Mouse (Mus musculus) kidney, embryonic 15.5 days (tissue): ENCODE measurements around the gene B4galt1. TPM values are rescaled to one million over a fixed set of nuclear protein-coding genes. Genes with fewer than 3 reads are reported as not detected.

Experiments used
- ATAC-seq: fragments of 200-750 bp; cut with Nextera tagmentation; replicated peaks from 2 replicates; pipeline ENCODE4 v1.8.0; 2017; ENCODE audit warnings: moderate TSS enrichment; ENCODE audit not compliant: low FRiP score
- H3K27ac ChIP-seq: fragments of 300-500 bp; sonication (generic); 2 replicates; pipeline ENCODE4 v1.5.1; 2015; ENCODE audit warnings: mild to moderate bottlenecking, inconsistent platforms
- H3K27me3 ChIP-seq: fragments of 300-500 bp; sonication (generic); 2 replicates; pipeline ENCODE4 v1.6.1; 2015; ENCODE audit warnings: inconsistent platforms
- H3K36me3 ChIP-seq: fragments of 300-500 bp; sonication (generic); 2 replicates; pipeline ENCODE4 v1.6.1; 2015; ENCODE audit warnings: inconsistent platforms
- H3K4me1 ChIP-seq: fragments of 300-500 bp; sonication (generic); 2 replicates; pipeline ENCODE4 v1.6.1; 2015; ENCODE audit warnings: inconsistent platforms
- H3K4me2 ChIP-seq: fragments of 300-500 bp; sonication (generic); 2 replicates; pipeline ENCODE4 v1.6.1; 2015; ENCODE audit warnings: moderate library complexity, mild to moderate bottlenecking, inconsistent platforms
- H3K4me3 ChIP-seq: fragments of 300-500 bp; sonication (generic); replicated peaks from 2 replicates; pipeline ENCODE4 v1.5.1; 2015; ENCODE audit warnings: mild to moderate bottlenecking, inconsistent platforms
- H3K9ac ChIP-seq: fragments of 300-500 bp; sonication (generic); 2 replicates; pipeline ENCODE4 v1.6.1; 2015; ENCODE audit warnings: mild to moderate bottlenecking, inconsistent platforms
- H3K9me3 ChIP-seq: fragments of 300-500 bp; sonication (generic); replicated peaks from 2 replicates; pipeline ENCODE4 v1.6.1; 2016; ENCODE audit warnings: inconsistent platforms
- WGBS: fragments of 180-500 bp; shearing (Covaris S2); methylation state at CpG from one replicate; pipeline ENCODE4 v1.1.7; 2015; ENCODE audit warnings: mixed read lengths; 5-methylcytosine and 5-hydroxymethylcytosine counted together
- polyA plus RNA-seq: library from polyadenylated mRNA; unstranded; fragments of >200 nt; fragmentation: Nextera tagmentation; extraction: Ambion mirVana; gene quantifications from 2 replicates; pipeline ENCODE4 v1.2.1, GENCODE M21; 2015

Gene B4galt1
- polyA plus RNA-seq, 1 experiment from 2014 or later, result 46.4 TPM

DNA sequence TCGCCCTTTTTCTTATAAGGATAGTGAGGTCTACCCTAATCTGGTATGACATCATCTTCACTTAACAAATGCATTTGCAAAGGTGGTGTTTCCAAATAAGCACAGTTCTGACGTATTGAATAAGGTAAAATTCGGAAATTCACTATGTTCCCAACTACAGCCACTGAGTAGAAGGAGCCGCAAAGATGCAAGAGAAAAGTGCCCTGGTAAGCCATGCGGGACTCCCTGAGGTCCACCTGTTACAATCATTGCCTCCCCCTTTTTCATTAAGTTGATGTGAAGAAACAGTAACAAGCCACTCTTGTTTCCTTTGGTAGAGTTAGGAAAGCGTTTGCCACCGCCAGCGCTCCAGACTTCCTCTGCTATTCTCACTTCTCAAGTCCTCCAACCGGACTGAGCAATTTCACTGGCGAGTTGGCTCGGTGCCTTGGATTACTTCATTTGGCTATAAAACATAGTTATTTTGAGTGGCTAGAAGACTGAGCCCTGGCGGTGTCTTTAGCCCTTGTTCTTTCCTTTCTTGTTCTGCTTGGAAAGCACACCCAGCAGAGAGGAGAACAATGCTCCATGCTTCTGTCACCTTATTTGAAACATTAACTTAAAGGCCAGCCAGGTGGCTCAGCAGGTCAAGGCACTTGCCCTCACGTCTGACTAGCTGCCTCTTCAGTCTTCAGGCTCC, 14.9 kb upstream of the B4galt1 start:
- no peaks in the 10 kb centered on the region for H3K27me3 ChIP-seq
- peak overlapping the region; percentile 70 for H3K27ac ChIP-seq
- H3K9me3 ChIP-seq, result no peaks in the 10 kb centered on the region
- H3K4me1 ChIP-seq, result peaks cover 20% of the 10 kb centered on the region
- ATAC-seq, result peak; percentile 71
- H3K4me3 ChIP-seq, result no peak overlapping the region
- no peaks in the 10 kb centered on the region for H3K36me3 ChIP-seq
- WGBS, result 38% methylated on average over 13 of the region's 13 CpGs
- peak overlapping the region; percentile 23 for H3K4me2 ChIP-seq
- no peak overlapping the region for H3K9ac ChIP-seq

DNA sequence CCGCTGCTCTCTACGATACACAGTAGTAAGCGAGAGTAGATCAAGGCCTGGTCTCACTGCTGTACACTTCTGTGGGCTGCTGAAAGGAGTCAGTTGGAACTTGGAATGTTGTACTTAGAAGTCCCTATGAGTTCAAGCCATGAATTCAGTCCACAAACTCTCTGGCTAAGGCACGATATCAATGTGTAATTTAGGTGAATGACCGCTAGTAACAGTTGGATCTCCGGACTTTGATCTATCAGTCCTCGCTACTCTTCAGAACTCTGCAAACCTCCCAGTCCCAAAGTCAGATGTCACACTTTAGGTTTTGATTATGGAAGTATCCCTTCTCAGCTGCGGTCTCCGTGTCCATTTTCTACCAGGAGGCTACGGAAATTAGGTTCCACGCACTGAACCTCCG, 10.6 kb upstream of the B4galt1 start:
- ATAC-seq, result no peak
- WGBS, result 97% methylated on average over 12 of the region's 12 CpGs
- Histone ChIP-seq H3K4me1 (peaks cover 12% of the 10 kb centered on the region), H3K27me3 (no peaks in the 10 kb centered on the region), H3K36me3 (no peaks in the 10 kb centered on the region), H3K27ac (no peak overlapping the region), H3K4me2 (no peak overlapping the region), H3K4me3 (no peak overlapping the region), H3K9ac (no peak overlapping the region), H3K9me3 (no peaks in the 10 kb centered on the region)

DNA sequence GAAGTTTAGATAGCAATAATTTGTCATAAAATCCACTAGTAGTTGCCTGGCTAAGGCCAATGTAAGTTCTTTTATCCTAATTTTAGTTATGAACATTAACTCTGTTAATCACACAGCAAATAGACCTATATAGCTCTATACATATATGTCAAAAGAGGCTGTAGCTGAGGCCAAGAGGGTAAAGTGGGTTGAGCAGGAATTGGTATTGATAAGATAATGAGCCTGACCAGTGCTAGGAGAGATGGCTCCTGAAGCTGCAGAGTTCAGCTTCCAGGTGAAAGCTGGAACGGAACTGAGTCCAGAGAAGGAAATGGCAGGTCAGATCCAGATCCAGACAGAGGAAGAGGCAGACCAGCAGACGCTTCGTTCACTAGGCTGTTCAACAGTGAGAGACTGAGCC, 9.5 kb upstream of the B4galt1 start:
- no peak for ATAC-seq

DNA sequence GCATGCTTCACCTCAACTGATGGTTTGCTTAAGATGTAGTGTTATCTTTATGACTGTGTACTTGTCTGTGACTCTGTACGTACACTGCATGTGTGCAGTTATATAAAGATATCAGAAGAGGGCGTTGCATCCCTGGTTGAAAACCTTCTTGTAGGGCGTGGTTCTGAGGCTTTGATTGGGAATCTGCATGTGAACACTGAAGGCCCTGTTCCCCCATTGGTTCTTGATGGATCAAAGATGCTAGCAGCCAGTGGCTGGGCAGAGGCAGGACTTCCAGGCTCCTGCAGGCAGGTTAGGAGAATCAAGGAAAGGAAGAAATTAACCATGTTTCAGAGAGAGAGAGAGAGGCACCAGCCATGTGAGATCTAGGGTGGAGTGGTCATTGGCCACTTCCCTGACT, 7.3 kb upstream of the B4galt1 start:
- H3K9me3 ChIP-seq, result no peaks in the 10 kb centered on the region
- no peak for ATAC-seq
- H3K36me3 ChIP-seq, result no peaks in the 10 kb centered on the region
- no peak overlapping the region for H3K9ac ChIP-seq
- H3K27ac ChIP-seq, result no peak overlapping the region
- H3K4me3 ChIP-seq, result no peak overlapping the region
- H3K4me1 ChIP-seq, result no peaks in the 10 kb centered on the region
- 90% methylated on average over 3 of the region's 3 CpGs for WGBS
- no peaks in the 10 kb centered on the region for H3K27me3 ChIP-seq
- no peak overlapping the region for H3K4me2 ChIP-seq

More for the DNA sequence above, 9.5 kb upstream of the B4galt1 start:
- no peaks in the 10 kb centered on the region for H3K27me3 ChIP-seq
- 82% methylated on average over 3 of the region's 3 CpGs for WGBS
- no peak overlapping the region for H3K27ac ChIP-seq
- H3K4me1 ChIP-seq, result peaks cover 2% of the 10 kb centered on the region
- no peak overlapping the region for H3K4me3 ChIP-seq
- H3K9ac ChIP-seq, result no peak overlapping the region
- H3K4me2 ChIP-seq, result no peak overlapping the region
- H3K9me3 ChIP-seq, result no peaks in the 10 kb centered on the region
- no peaks in the 10 kb centered on the region for H3K36me3 ChIP-seq

DNA sequence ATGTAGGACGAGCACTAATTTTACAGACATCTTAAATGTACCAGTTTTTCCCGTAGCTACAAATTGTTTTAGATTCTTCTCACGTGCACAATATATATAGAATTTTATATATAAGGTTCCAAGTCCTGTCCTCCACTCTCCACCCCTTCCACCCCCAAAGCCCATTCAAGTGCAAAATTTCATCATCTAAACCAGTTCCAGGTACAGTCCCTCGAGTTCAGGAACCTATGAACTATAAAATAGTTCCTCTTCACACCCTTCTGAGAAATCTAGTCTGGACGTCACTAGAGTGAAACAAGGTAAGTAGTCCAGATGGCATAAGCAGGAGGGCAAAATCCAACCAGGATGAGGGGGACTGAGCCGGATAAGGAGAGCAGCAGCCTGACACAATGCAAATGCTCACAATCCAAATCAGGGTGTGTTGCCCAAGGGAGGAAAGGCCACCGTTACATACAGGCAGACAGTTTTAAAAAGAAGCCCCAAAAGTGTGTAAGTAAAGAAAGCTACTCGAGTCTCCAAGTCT, 4.1 kb upstream of the B4galt1 start:
- no peaks in the 10 kb centered on the region for H3K36me3 ChIP-seq
- H3K4me3 ChIP-seq, result no peak overlapping the region
- H3K27me3 ChIP-seq, result no peaks in the 10 kb centered on the region
- ATAC-seq, result no peak
- H3K4me1 ChIP-seq, result peaks cover 8% of the 10 kb centered on the region
- 77% methylated on average over 8 of the region's 8 CpGs for WGBS
- no peak overlapping the region for H3K27ac ChIP-seq
- no peak overlapping the region for H3K9ac ChIP-seq
- H3K4me2 ChIP-seq, result no peak overlapping the region
- H3K9me3 ChIP-seq, result no peaks in the 10 kb centered on the region

DNA sequence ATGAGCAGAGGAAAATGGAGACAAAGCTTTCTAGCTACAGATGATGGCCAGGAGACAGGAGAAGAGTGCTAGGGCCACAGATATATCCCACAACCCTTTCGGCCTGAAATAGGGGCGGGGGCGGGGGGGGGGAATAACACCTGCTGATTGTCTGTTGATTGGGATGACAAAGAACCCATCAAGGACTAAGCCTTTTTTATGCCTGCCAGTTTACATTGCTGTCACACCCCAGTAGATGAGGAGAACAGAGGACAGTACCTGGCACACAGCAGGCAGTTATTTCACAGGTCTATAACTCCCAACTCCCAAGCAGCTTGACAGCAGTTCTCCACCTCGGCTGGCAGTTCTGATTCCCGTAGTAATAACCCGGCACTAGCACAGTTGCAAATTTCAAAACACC, 2.8 kb upstream of the B4galt1 start:
- no peak overlapping the region for H3K9ac ChIP-seq
- no peaks in the 10 kb centered on the region for H3K9me3 ChIP-seq
- no peak overlapping the region for H3K27ac ChIP-seq
- H3K36me3 ChIP-seq, result no peaks in the 10 kb centered on the region
- H3K4me1 ChIP-seq, result peaks cover 19% of the 10 kb centered on the region
- ATAC-seq, result no peak
- no peak overlapping the region for H3K4me2 ChIP-seq
- WGBS, result 61% methylated on average over 6 of the region's 6 CpGs
- no peak overlapping the region for H3K4me3 ChIP-seq
- no peaks in the 10 kb centered on the region for H3K27me3 ChIP-seq

DNA sequence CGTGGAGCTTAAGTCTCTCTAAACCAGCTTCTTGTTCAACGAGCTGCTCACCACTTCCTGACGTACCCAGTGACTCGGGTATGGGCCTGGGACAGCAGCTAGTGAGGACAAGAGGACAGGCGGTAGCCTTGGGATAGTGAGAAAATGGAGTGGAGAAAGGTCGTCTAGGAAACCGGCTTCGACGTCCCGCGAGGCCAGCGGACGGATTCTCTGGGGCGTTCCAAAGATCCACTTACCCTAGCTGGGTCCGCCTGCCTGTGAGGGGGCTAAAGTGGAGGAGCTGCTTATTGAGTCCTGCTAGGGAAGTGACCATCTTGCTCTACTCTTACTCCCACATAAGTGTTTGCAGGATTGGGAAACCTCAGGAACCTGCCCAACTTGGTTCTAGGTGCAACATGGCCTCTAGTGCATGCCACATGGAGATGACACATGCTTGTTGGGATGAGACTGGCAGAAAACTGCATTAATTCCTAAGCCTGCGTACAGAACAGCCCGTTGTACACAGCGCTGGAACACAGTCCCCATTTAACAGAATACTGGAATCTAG, 655 bp upstream of the B4galt1 start:
- no peaks in the 10 kb centered on the region for H3K27me3 ChIP-seq

DNA sequence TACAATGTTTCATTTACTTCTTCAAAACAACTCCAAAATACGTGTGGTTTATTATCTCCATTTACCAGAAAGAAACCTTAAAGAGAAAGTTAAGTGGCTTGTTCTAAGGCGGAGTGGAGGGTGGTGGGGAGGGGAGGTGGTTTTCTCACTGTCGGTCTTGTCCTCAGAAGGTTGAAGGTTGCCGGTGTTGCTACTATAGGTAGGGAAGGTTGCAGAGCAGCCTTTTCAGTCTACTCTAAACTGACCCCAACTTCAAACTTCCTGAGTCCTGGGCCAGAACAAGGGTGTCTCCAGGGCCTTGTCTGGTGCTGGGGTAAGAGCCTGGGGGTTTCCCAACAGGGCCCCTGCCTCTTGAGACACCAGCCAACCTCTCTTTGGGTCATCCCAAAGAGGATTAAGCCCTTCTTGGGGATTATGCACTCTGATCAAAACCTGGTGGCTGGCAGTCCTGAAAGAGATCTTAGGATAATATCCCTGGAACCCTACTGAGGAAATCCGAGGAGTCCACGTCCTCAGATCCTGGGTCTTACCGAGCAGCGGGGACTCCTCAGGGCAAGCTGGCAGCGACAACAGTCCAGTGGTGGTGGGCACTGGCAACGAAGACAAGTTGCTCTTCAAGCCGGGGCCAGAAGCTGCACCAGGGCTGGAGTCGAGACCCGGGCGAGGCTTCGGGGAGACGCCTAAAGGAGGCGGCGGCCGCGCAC, 792 bp downstream of the B4galt1 start:
- no peaks in the 10 kb centered on the region for H3K9me3 ChIP-seq
- H3K4me2 ChIP-seq, result peak overlapping the region; percentile 67
- peak overlapping the region; percentile 97 for H3K27ac ChIP-seq
- no peaks in the 10 kb centered on the region for H3K36me3 ChIP-seq
- 1% methylated on average over 20 of the region's 20 CpGs for WGBS
- peak overlapping the region; percentile 91 for H3K9ac ChIP-seq
- no peak for ATAC-seq
- H3K27me3 ChIP-seq, result no peaks in the 10 kb centered on the region
- peak overlapping the region; percentile 84 for H3K4me3 ChIP-seq
- peaks cover 36% of the 10 kb centered on the region for H3K4me1 ChIP-seq

More for the DNA sequence above, 655 bp upstream of the B4galt1 start:
- H3K36me3 ChIP-seq, result no peaks in the 10 kb centered on the region
- no peak; the same call in 1 of the 2 replicates for ATAC-seq
- H3K4me2 ChIP-seq, result peak overlapping the region; percentile 67
- no peaks in the 10 kb centered on the region for H3K9me3 ChIP-seq
- peaks cover 33% of the 10 kb centered on the region for H3K4me1 ChIP-seq
- peak overlapping the region; percentile 84 for H3K4me3 ChIP-seq
- H3K9ac ChIP-seq, result peak overlapping the region; percentile 54
- WGBS, result 15% methylated on average over 18 of the region's 18 CpGs
- peak overlapping the region; percentile 90 for H3K27ac ChIP-seq

DNA sequence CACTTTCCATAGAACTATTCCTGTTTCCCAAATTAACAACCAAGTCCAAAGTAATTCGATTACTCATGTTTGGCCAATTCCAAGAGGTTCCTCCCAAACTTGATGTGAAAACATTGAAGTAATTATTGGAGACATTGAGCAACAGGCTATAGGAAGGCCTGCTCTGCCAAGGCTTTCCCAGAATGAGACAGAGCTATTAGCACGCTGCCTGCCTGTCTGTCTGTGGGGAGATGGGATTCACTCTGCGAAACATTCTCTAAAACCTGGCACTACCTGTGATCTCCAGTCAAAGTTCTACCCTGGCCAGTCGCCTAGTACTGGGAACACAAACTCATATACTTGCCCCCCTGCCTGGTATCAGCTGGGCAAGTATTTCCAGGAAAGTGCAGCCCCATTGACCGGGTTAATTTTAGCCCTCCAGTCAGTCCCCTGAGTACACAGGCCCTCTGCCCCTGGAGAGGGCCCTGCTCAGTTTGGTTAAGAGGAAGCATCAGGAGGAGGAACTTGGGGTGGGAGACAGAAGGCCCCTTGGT, 1.5 kb downstream of the B4galt1 start:
- Histone ChIP-seq H3K4me3 (peak overlapping the region; percentile 84), H3K4me1 (peaks cover 42% of the 10 kb centered on the region), H3K36me3 (no peaks in the 10 kb centered on the region), H3K4me2 (peak overlapping the region; percentile 67), H3K27ac (peak overlapping the region; percentile 97), H3K9ac (peak overlapping the region; percentile 91), H3K9me3 (no peaks in the 10 kb centered on the region), H3K27me3 (no peaks in the 10 kb centered on the region)
- WGBS, result 20% methylated on average over 5 of the region's 5 CpGs
- ATAC-seq, result no peak

DNA sequence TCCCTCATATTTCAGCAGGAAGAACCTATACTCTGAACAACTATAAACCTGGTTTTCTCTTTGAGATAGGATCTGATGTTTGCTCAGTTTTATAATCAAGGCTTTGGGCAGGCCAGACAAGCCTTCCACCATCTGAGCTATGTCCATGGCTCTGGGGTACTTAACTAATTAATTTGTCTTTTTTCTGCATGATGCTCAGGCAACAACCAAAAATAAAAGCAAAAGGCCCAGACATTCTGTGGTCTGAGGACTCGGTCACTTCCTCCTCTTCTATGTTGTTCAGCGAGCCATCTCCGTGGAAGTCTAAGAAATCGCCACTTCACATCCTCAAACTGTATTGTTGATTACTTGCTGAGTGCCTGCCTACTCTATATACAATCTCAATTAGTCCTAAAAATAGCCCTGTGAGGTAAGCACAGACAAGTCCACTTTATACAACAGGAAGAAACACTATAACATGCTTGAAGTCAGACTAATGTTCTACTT, 2.0 kb downstream of the B4galt1 start:
- peaks cover 47% of the 10 kb centered on the region for H3K4me1 ChIP-seq
- H3K36me3 ChIP-seq, result no peaks in the 10 kb centered on the region
- 33% methylated on average over 4 of the region's 4 CpGs for WGBS
- H3K4me2 ChIP-seq, result peak overlapping the region; percentile 67
- peak overlapping the region; percentile 84 for H3K4me3 ChIP-seq
- H3K27ac ChIP-seq, result peak overlapping the region; percentile 97
- no peaks in the 10 kb centered on the region for H3K9me3 ChIP-seq
- no peak for ATAC-seq
- H3K27me3 ChIP-seq, result no peaks in the 10 kb centered on the region
- H3K9ac ChIP-seq, result peak overlapping the region; percentile 91; the same call in 1 of the 2 replicates

DNA sequence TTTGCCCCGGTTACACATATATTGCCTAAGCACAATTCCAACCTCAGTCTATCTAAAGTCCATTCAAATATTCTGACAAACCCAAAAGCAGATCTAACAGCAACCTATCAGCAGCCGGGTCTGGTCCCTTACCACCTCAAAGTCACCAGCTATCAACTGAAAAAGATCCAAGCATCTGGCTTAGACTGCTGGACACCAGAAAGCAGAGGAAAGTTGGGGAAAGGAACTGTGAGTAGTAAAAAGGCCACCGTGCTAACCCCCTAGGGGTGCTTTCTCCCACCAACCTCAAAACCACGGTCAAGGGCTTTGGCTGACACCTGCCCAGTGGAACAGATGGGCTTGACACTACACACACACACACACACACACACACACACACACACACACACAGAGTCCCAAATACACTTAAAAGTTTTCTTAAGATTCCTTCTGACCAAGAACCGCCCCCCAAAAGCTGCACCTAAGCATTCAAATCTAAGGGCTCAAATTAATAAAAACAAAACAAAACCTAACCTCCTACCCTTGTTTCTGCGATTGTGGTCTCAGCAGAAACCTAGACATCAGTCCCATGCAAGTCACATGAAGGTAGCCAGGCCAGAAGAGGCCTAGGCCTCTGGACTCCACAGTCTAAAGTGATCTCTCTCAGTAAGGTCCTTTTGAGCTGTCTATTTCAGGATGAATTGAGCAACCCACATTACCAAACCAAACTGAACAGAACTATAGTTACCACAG, 2.6 kb downstream of the B4galt1 start:
- H3K27me3 ChIP-seq, result no peaks in the 10 kb centered on the region
- no peaks in the 10 kb centered on the region for H3K9me3 ChIP-seq
- peak overlapping the region; percentile 67 for H3K4me2 ChIP-seq
- no peaks in the 10 kb centered on the region for H3K36me3 ChIP-seq
- H3K4me3 ChIP-seq, result peak overlapping the region; percentile 84
- H3K4me1 ChIP-seq, result peaks cover 53% of the 10 kb centered on the region
- WGBS, result 66% methylated on average over 6 of the region's 6 CpGs
- no peak for ATAC-seq
- H3K9ac ChIP-seq, result 0 out of 2 replicates have a peak overlapping the region, but pooled peaks have one; percentile 12
- peak overlapping the region; percentile 97; the same call in 1 of the 2 replicates for H3K27ac ChIP-seq
